Mouse (Mus musculus): ENCODE results near the gene Hspa2. TPM values are rescaled to one million over a fixed set of nuclear protein-coding genes. Genes with fewer than 3 reads are reported as not detected.

Gene Hspa2
- polyA plus RNA-seq, 1 experiment from 2014 or later = 11.6 TPM

DNA sequence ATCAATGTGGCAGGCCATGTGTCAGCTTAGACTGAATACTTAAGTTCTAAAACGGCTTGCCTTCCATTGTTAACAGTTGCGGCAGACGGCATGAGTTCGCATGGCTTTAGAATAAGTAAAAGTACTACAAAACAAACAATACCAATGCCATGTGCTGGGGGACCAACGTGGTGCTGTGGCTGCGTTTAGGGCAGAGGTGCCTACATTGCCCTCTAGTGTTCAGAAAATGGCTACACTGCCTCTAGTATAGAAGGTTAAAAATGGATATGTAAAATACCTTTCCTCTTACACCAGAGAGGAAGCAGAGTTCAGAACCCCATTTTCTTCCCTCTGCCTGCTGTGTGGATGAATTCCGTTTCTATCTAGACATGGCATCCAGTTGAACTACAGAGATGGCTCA is 27.3 kb upstream of the Hspa2 start:
- Histone ChIP-seq H3K4me1 (ENCODE audit: control insufficient read depth, insufficient read depth, low read length) (peaks cover 21% of the 10 kb centered on the region), H3K27me3 (replicated peaks; ENCODE audit: control insufficient read depth, insufficient read depth, low read length) (no peaks in the 10 kb centered on the region), H3K4me3 (ENCODE audit: low read length) (no peak overlapping the region), H3K9ac (ENCODE audit: low read depth, low read length) (no peak overlapping the region), H3K4me2 (ENCODE audit: low read depth, low read length) (no peak overlapping the region), H3K27ac (ENCODE audit: low read length) (no peak overlapping the region), H3K36me3 (ENCODE audit: control insufficient read depth, insufficient read depth, low read length) (no peaks in the 10 kb centered on the region), H3K9me3 (ENCODE audit: control insufficient read depth, low read length) (no peaks in the 10 kb centered on the region)
- 52% methylated on average over 7 of the region's 7 CpGs for WGBS
- ATAC-seq = no peak

- WGBS = 95% methylated on average over 6 of the region's 6 CpGs
Measured at GRCm38 (mm10) chr12:76377059-76377458, 26.9 kb upstream of the Hspa2 start.

GRCm38 (mm10) chr12:76377726-76378125 is 26.2 kb upstream of the Hspa2 start:
- Histone ChIP-seq H3K27ac (ENCODE audit: low read length) (no peak overlapping the region), H3K4me2 (ENCODE audit: low read depth, low read length) (no peak overlapping the region), H3K4me3 (ENCODE audit: low read length) (no peak overlapping the region), H3K36me3 (ENCODE audit: control insufficient read depth, insufficient read depth, low read length) (no peaks in the 10 kb centered on the region), H3K4me1 (ENCODE audit: control insufficient read depth, insufficient read depth, low read length) (peaks cover 12% of the 10 kb centered on the region), H3K27me3 (replicated peaks; ENCODE audit: control insufficient read depth, insufficient read depth, low read length) (no peaks in the 10 kb centered on the region), H3K9ac (ENCODE audit: low read depth, low read length) (no peak overlapping the region), H3K9me3 (ENCODE audit: control insufficient read depth, low read length) (no peaks in the 10 kb centered on the region)
- WGBS = 95% methylated on average over 3 of the region's 3 CpGs
- no peak for ATAC-seq

More at GRCm38 (mm10) chr12:76377059-76377458, 26.9 kb upstream of the Hspa2 start:
- Histone ChIP-seq H3K4me1 (ENCODE audit: control insufficient read depth, insufficient read depth, low read length) (peaks cover 19% of the 10 kb centered on the region), H3K4me2 (ENCODE audit: low read depth, low read length) (no peak overlapping the region), H3K4me3 (ENCODE audit: low read length) (no peak overlapping the region), H3K27me3 (replicated peaks; ENCODE audit: control insufficient read depth, insufficient read depth, low read length) (no peaks in the 10 kb centered on the region), H3K27ac (ENCODE audit: low read length) (no peak overlapping the region), H3K9me3 (ENCODE audit: control insufficient read depth, low read length) (no peaks in the 10 kb centered on the region), H3K36me3 (ENCODE audit: control insufficient read depth, insufficient read depth, low read length) (no peaks in the 10 kb centered on the region), H3K9ac (ENCODE audit: low read depth, low read length) (no peak overlapping the region)
- no peak for ATAC-seq

DNA sequence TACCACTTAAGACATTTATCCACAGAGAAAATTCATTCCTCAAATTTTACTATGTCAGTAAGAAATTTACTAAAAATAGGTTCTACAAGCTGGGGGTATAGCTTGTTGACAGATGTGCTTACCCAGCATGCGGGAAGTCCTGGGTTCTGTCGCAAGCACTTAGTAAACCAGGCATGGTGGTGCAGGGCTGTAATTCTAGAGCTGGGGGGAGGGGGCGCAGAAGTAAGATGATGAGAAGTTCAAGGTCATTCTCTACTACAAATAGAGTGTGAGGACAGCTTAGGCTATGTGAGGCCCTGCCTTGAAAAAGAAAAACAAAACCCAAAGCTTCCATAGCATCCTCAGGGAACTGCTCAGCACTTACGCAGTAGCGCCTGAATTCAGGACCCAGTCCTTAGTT is 25.4 kb upstream of the Hspa2 start:
- Histone ChIP-seq H3K36me3 (ENCODE audit: control insufficient read depth, insufficient read depth, low read length) (no peaks in the 10 kb centered on the region), H3K27me3 (replicated peaks; ENCODE audit: control insufficient read depth, insufficient read depth, low read length) (no peaks in the 10 kb centered on the region), H3K4me2 (ENCODE audit: low read depth, low read length) (no peak overlapping the region), H3K9me3 (ENCODE audit: control insufficient read depth, low read length) (no peaks in the 10 kb centered on the region), H3K9ac (ENCODE audit: low read depth, low read length) (no peak overlapping the region), H3K4me3 (ENCODE audit: low read length) (no peak overlapping the region), H3K4me1 (ENCODE audit: control insufficient read depth, insufficient read depth, low read length) (peaks cover 7% of the 10 kb centered on the region), H3K27ac (ENCODE audit: low read length) (no peak overlapping the region)
- WGBS = 79% methylated on average over 5 of the region's 5 CpGs
- no peak for ATAC-seq

GRCm38 (mm10) chr12:76380151-76380550 is 23.8 kb upstream of the Hspa2 start:
- ATAC-seq = peak; percentile 61
- H3K36me3 ChIP-seq (ENCODE audit: control insufficient read depth, insufficient read depth, low read length) = no peaks in the 10 kb centered on the region
- H3K9ac ChIP-seq (ENCODE audit: low read depth, low read length) = no peak overlapping the region
- H3K4me2 ChIP-seq (ENCODE audit: low read depth, low read length) = no peak overlapping the region
- no peak overlapping the region for H3K4me3 ChIP-seq (ENCODE audit: low read length)
- H3K27me3 ChIP-seq (replicated peaks; ENCODE audit: control insufficient read depth, insufficient read depth, low read length) = no peaks in the 10 kb centered on the region
- peaks cover 7% of the 10 kb centered on the region; the same call in 1 of the 2 replicates for H3K4me1 ChIP-seq (ENCODE audit: control insufficient read depth, insufficient read depth, low read length)
- H3K9me3 ChIP-seq (ENCODE audit: control insufficient read depth, low read length) = no peaks in the 10 kb centered on the region
- WGBS = 64% methylated on average over 7 of the region's 7 CpGs
- H3K27ac ChIP-seq (ENCODE audit: low read length) = no peak overlapping the region

- Histone ChIP-seq H3K9me3 (ENCODE audit: control insufficient read depth, low read length) (no peaks in the 10 kb centered on the region), H3K27me3 (replicated peaks; ENCODE audit: control insufficient read depth, insufficient read depth, low read length) (no peaks in the 10 kb centered on the region), H3K27ac (ENCODE audit: low read length) (no peak overlapping the region), H3K4me1 (ENCODE audit: control insufficient read depth, insufficient read depth, low read length) (no peaks in the 10 kb centered on the region), H3K4me3 (ENCODE audit: low read length) (no peak overlapping the region), H3K4me2 (ENCODE audit: low read depth, low read length) (no peak overlapping the region), H3K9ac (ENCODE audit: low read depth, low read length) (no peak overlapping the region), H3K36me3 (ENCODE audit: control insufficient read depth, insufficient read depth, low read length) (peaks cover 4% of the 10 kb centered on the region; the same call in 1 of the 2 replicates)
- ATAC-seq = no peak
- 93% methylated on average over 8 of the region's 8 CpGs for WGBS
Measured at GRCm38 (mm10) chr12:76385342-76385741, 18.6 kb upstream of the Hspa2 start.

GRCm38 (mm10) chr12:76388794-76389193 is 15.2 kb upstream of the Hspa2 start:
- 88% methylated on average over 11 of the region's 11 CpGs for WGBS
- Histone ChIP-seq H3K9me3 (ENCODE audit: control insufficient read depth, low read length) (no peaks in the 10 kb centered on the region), H3K4me1 (ENCODE audit: control insufficient read depth, insufficient read depth, low read length) (no peaks in the 10 kb centered on the region), H3K27me3 (replicated peaks; ENCODE audit: control insufficient read depth, insufficient read depth, low read length) (no peaks in the 10 kb centered on the region), H3K9ac (ENCODE audit: low read depth, low read length) (no peak overlapping the region), H3K4me3 (ENCODE audit: low read length) (no peak overlapping the region), H3K27ac (ENCODE audit: low read length) (no peak overlapping the region), H3K36me3 (ENCODE audit: control insufficient read depth, insufficient read depth, low read length) (peaks cover 4% of the 10 kb centered on the region; the same call in 1 of the 2 replicates), H3K4me2 (ENCODE audit: low read depth, low read length) (no peak overlapping the region)
- no peak for ATAC-seq

- no peaks in the 10 kb centered on the region for H3K27me3 ChIP-seq (replicated peaks; ENCODE audit: control insufficient read depth, insufficient read depth, low read length)
- no peaks in the 10 kb centered on the region for H3K4me1 ChIP-seq (ENCODE audit: control insufficient read depth, insufficient read depth, low read length)
- no peaks in the 10 kb centered on the region; the same call in 1 of the 2 replicates for H3K36me3 ChIP-seq (ENCODE audit: control insufficient read depth, insufficient read depth, low read length)
- no peak overlapping the region for H3K9ac ChIP-seq (ENCODE audit: low read depth, low read length)
- ATAC-seq = no peak
- no peak overlapping the region for H3K27ac ChIP-seq (ENCODE audit: low read length)
- 67% methylated on average over 3 of the region's 3 CpGs for WGBS
- no peak overlapping the region for H3K4me2 ChIP-seq (ENCODE audit: low read depth, low read length)
- H3K4me3 ChIP-seq (ENCODE audit: low read length) = no peak overlapping the region
- H3K9me3 ChIP-seq (ENCODE audit: control insufficient read depth, low read length) = no peaks in the 10 kb centered on the region
Measured at GRCm38 (mm10) chr12:76391595-76392271, 12.2 kb upstream of the Hspa2 start.

DNA sequence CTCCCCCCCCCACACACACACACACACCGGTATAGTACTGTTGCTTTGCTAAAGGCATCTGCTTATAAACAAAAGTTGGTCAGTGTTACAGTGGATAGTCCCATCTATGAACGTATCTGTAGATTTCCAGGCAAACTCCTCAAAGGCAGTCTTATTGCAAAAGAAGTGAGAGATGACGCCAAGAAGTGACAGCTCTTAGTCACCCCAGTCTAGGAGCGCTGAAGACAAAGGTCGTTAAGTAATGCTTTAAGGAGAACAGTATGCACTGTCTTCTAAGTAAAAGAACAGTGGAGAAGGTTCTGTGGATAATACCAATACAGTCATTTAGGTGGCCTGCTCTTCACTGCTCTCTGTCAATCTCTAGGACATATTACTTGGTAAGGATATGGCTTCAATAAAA is 11.0 kb upstream of the Hspa2 start:
- WGBS = 76% methylated on average over 5 of the region's 5 CpGs
- Histone ChIP-seq H3K27ac (ENCODE audit: low read length) (no peak overlapping the region), H3K36me3 (ENCODE audit: control insufficient read depth, insufficient read depth, low read length) (no peaks in the 10 kb centered on the region; the same call in 1 of the 2 replicates), H3K27me3 (replicated peaks; ENCODE audit: control insufficient read depth, insufficient read depth, low read length) (no peaks in the 10 kb centered on the region), H3K9ac (ENCODE audit: low read depth, low read length) (no peak overlapping the region), H3K4me1 (ENCODE audit: control insufficient read depth, insufficient read depth, low read length) (no peaks in the 10 kb centered on the region), H3K9me3 (ENCODE audit: control insufficient read depth, low read length) (no peaks in the 10 kb centered on the region), H3K4me2 (ENCODE audit: low read depth, low read length) (no peak overlapping the region), H3K4me3 (ENCODE audit: low read length) (no peak overlapping the region)
- ATAC-seq = no peak

- H3K4me1 ChIP-seq (ENCODE audit: control insufficient read depth, insufficient read depth, low read length) = no peaks in the 10 kb centered on the region
- no peaks in the 10 kb centered on the region for H3K27me3 ChIP-seq (replicated peaks; ENCODE audit: control insufficient read depth, insufficient read depth, low read length)
- H3K4me3 ChIP-seq (ENCODE audit: low read length) = no peak overlapping the region
- no peaks in the 10 kb centered on the region for H3K36me3 ChIP-seq (ENCODE audit: control insufficient read depth, insufficient read depth, low read length)
- H3K9ac ChIP-seq (ENCODE audit: low read depth, low read length) = no peak overlapping the region
- 90% methylated on average over 5 of the region's 5 CpGs for WGBS
- H3K9me3 ChIP-seq (ENCODE audit: control insufficient read depth, low read length) = no peaks in the 10 kb centered on the region
- H3K4me2 ChIP-seq (ENCODE audit: low read depth, low read length) = no peak overlapping the region
- no peak for ATAC-seq
- no peak overlapping the region for H3K27ac ChIP-seq (ENCODE audit: low read length)
Measured at GRCm38 (mm10) chr12:76397281-76397680, 6.7 kb upstream of the Hspa2 start.

All from intestine, embryonic 16.5 days (tissue).